Mouse (Mus musculus) liver, postnatal 0 days (tissue): Measurements from ENCODE around the gene D430041D05Rik. TPM values are rescaled to one million over a fixed set of nuclear protein-coding genes. Genes with fewer than 3 reads are reported as not detected.

ENCODE experiments used
- ATAC-seq: fragments of 200-750 bp; cut with Nextera tagmentation; 2 replicates; pipeline ENCODE4 v1.8.0; 2017; ENCODE audit warnings: mild to moderate bottlenecking, moderate library complexity
- DNase-seq: peaks from one replicate; pipeline ENCODE4 v3.0.0-alpha.2; 2016
- H3K27ac ChIP-seq: fragments of 300-500 bp; sonication (generic); 2 replicates; pipeline ENCODE4 v1.5.1; 2014; ENCODE audit warnings: antibody characterized with exemption, moderate library complexity, mild to moderate bottlenecking, low read depth
- H3K27me3 ChIP-seq: fragments of 300-500 bp; sonication (generic); 2 replicates; pipeline ENCODE4 v1.6.1; 2014; ENCODE audit warnings: low read length, control low read depth, mixed read lengths; ENCODE audit not compliant: insufficient read depth
- H3K36me3 ChIP-seq: fragments of 300-500 bp; sonication (generic); replicated peaks from 2 replicates; pipeline ENCODE4 v1.6.1; 2014; ENCODE audit warnings: mild to moderate bottlenecking, control low read depth, low read length, moderate library complexity, mixed read lengths; ENCODE audit not compliant: insufficient read depth
- H3K4me1 ChIP-seq: fragments of 300-500 bp; sonication (generic); 2 replicates; pipeline ENCODE4 v1.6.1; 2014; ENCODE audit warnings: antibody characterized with exemption, mild to moderate bottlenecking, control low read depth; ENCODE audit not compliant: insufficient read depth
- H3K4me2 ChIP-seq: fragments of 300-500 bp; sonication (generic); 2 replicates; pipeline ENCODE4 v1.6.1; 2014; ENCODE audit warnings: low read depth, mild to moderate bottlenecking, low read length, moderate library complexity, mixed read lengths
- H3K4me3 ChIP-seq: fragments of 300-500 bp; sonication (generic); 2 replicates; pipeline ENCODE4 v1.5.1; 2014; ENCODE audit warnings: low read depth, low read length
- H3K9ac ChIP-seq: fragments of 300-500 bp; sonication (generic); replicated peaks from 2 replicates; pipeline ENCODE4 v1.6.1; 2014; ENCODE audit warnings: mild to moderate bottlenecking, moderate library complexity
- H3K9me3 ChIP-seq: fragments of 300-500 bp; sonication (generic); 2 replicates; pipeline ENCODE4 v1.6.1; 2016; ENCODE audit warnings: mild to moderate bottlenecking, control low read depth, low read length, mixed read lengths
- CTCF ChIP-seq: sonication (generic); IDR thresholded peaks from 2 replicates; pipeline ENCODE4 v1.5.1; 2016; ENCODE audit warnings: antibody characterized with exemption, low read depth
- EP300 ChIP-seq: IDR thresholded peaks from 2 replicates; pipeline ENCODE4 v1.6.1; 2016; ENCODE audit warnings: antibody characterized with exemption, low read depth, mild to moderate bottlenecking
- WGBS: fragments of 180-500 bp; shearing (Covaris S2); extraction: QIAGEN DNeasy Blood & Tissue Kit; methylation state at CpG from one replicate; pipeline ENCODE4 v1.1.7; 2014; ENCODE audit not compliant: insufficient replicate concordance; 5-methylcytosine and 5-hydroxymethylcytosine counted together
- polyA plus RNA-seq: library from polyadenylated mRNA; unstranded; fragments of >200 nt; fragmentation: Nextera tagmentation; extraction: Ambion mirVana; gene quantifications from 2 replicates; pipeline ENCODE4 v1.2.1, GENCODE M21; 2015

The D430041D05Rik gene
- polyA plus RNA-seq, 1 experiment from 2014 or later = 0.05 TPM

GRCm38 (mm10) chr2:104130969-104131368, 279.8 kb downstream of the D430041D05Rik start:
- H3K4me2 ChIP-seq = no peak overlapping the region
- H3K4me3 ChIP-seq = no peak overlapping the region
- peak overlapping the region; percentile 76; the same call in 1 of the 2 replicates for H3K27ac ChIP-seq
- WGBS = 54% methylated on average over 3 of the region's 3 CpGs
- H3K36me3 ChIP-seq = no peaks in the 10 kb centered on the region
- ATAC-seq (no peak), DNase-seq (peak; percentile 87)
- H3K4me1 ChIP-seq = peaks cover 17% of the 10 kb centered on the region
- H3K9ac ChIP-seq = no peak overlapping the region
- no peaks in the 10 kb centered on the region for H3K9me3 ChIP-seq
- H3K27me3 ChIP-seq = peaks cover 6% of the 10 kb centered on the region; the same call in 1 of the 2 replicates
- TF ChIP-seq EP300 (no peak), CTCF (peak; percentile 90)

GRCm38 (mm10) chr2:104130165-104130564, 280.6 kb downstream of the D430041D05Rik start:
- H3K9ac ChIP-seq = no peak overlapping the region
- peak overlapping the region; percentile 54 for H3K4me2 ChIP-seq
- H3K9me3 ChIP-seq = no peaks in the 10 kb centered on the region
- DNase-seq (peak; percentile 81), ATAC-seq (peak; percentile 95)
- H3K27me3 ChIP-seq = peaks cover 6% of the 10 kb centered on the region; the same call in 1 of the 2 replicates
- WGBS = 55% methylated on average over 6 of the region's 6 CpGs
- no peaks in the 10 kb centered on the region for H3K36me3 ChIP-seq
- H3K27ac ChIP-seq = peak overlapping the region; percentile 76
- H3K4me1 ChIP-seq = peaks cover 17% of the 10 kb centered on the region
- H3K4me3 ChIP-seq = no peak overlapping the region
- TF ChIP-seq EP300 = peak; percentile 97
- no peak for TF ChIP-seq CTCF

- ATAC-seq = peak; percentile 60
- peaks cover 6% of the 10 kb centered on the region; the same call in 1 of the 2 replicates for H3K27me3 ChIP-seq
- H3K9ac ChIP-seq = no peak overlapping the region; the same call in 1 of the 2 replicates
- H3K4me1 ChIP-seq = peaks cover 17% of the 10 kb centered on the region
- H3K4me2 ChIP-seq = peak overlapping the region; percentile 38; the same call in 1 of the 2 replicates
- no peak overlapping the region for H3K4me3 ChIP-seq
- WGBS = 73% methylated on average over 13 of the region's 13 CpGs
- peak; percentile 62 for DNase-seq
- no peaks in the 10 kb centered on the region for H3K9me3 ChIP-seq
- TF ChIP-seq CTCF = no peak
- TF ChIP-seq EP300 = peak; percentile 50; the same call in 1 of the 2 replicates
- peak overlapping the region; percentile 76 for H3K27ac ChIP-seq
- no peaks in the 10 kb centered on the region for H3K36me3 ChIP-seq
Observed at GRCm38 (mm10) chr2:104128803-104129531, 281.8 kb downstream of the D430041D05Rik start.

DNA sequence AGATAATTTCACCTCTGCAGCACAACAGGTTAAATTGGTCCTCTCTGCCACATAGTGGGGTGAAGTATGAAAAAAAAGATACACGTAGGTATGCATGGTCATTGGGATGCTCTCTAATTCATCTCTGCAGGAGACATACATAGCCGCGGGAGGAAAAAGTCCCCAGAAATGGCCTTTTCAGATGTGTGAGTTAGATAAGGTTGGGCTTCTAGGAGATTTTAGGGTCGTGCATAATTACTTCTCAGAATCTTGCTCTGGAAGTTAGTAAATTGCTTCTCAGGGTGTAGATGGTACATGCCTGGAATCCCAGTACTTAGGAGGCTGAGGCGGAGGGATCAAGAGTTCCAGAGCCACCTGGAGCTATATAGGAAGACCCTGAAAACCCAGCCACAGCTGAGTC, 286.7 kb downstream of the D430041D05Rik start:
- no peak overlapping the region for H3K9ac ChIP-seq
- peak overlapping the region; percentile 99 for H3K4me2 ChIP-seq
- H3K4me3 ChIP-seq = no peak overlapping the region
- WGBS = 56% methylated on average over 5 of the region's 5 CpGs
- no peak overlapping the region for H3K27ac ChIP-seq
- TF ChIP-seq EP300 (no peak), CTCF (no peak)
- H3K9me3 ChIP-seq = no peaks in the 10 kb centered on the region
- no peaks in the 10 kb centered on the region for H3K36me3 ChIP-seq
- ATAC-seq (no peak), DNase-seq (no peak)
- peaks cover 28% of the 10 kb centered on the region for H3K4me1 ChIP-seq
- H3K27me3 ChIP-seq = peaks cover 6% of the 10 kb centered on the region; the same call in 1 of the 2 replicates

DNA sequence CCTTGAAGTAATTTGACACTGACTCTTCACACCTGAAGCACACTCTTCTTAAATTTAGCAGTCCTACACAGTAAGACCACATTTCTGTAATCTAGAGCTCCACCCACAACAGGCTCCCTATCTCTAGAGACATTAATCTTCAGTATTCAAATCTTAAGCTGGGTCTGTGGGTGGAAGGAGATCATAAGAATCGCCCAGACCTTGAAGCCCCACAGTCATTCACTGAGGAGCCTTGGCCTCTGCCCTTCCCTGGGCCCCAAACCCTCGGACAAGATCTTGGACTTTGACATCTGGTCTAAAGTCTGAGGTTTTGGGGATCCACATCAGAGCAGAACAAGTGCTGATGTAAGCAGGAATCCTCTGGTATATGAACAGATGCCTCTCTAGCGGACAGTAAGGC, 287.3 kb downstream of the D430041D05Rik start:
- ATAC-seq = no peak
- Histone ChIP-seq H3K4me1 (peaks cover 26% of the 10 kb centered on the region), H3K4me3 (peak overlapping the region; percentile 93), H3K9me3 (no peaks in the 10 kb centered on the region), H3K4me2 (peak overlapping the region; percentile 99), H3K27ac (peak overlapping the region; percentile 97), H3K36me3 (no peaks in the 10 kb centered on the region), H3K9ac (peak overlapping the region; percentile 98), H3K27me3 (peaks cover 6% of the 10 kb centered on the region; the same call in 1 of the 2 replicates)
- peak; percentile 30 for DNase-seq
- 0 out of 2 replicates have a peak, but pooled peaks have one; percentile 68 for TF ChIP-seq EP300
- TF ChIP-seq CTCF = no peak
- 34% methylated on average over 3 of the region's 3 CpGs for WGBS

GRCm38 (mm10) chr2:104122505-104123378, 288.1 kb downstream of the D430041D05Rik start, which contains the start of gene A930018P22Rik:
Gene A930018P22Rik, plus strand, starts transcription at chr2:104122769.
- TF ChIP-seq CTCF (no peak), EP300 (no peak)
- H3K36me3 ChIP-seq = peaks cover 4% of the 10 kb centered on the region; the same call in 1 of the 2 replicates
- no peaks in the 10 kb centered on the region for H3K9me3 ChIP-seq
- DNase-seq = peak; percentile 98
- H3K9ac ChIP-seq = peak within 1 kb of the TSS; percentile 98
- peak within 1 kb of the TSS; percentile 97 for H3K27ac ChIP-seq
- H3K4me1 ChIP-seq = peaks cover 25% of the 10 kb centered on the region
- 0 out of 2 replicates have a peak, but pooled peaks cover 3% of the 10 kb centered on the region for H3K27me3 ChIP-seq
- peak within 1 kb of the TSS; percentile 93 for H3K4me3 ChIP-seq
- under 1% methylated on average over 62 of the region's 74 CpGs for WGBS
- peak; percentile 90 for ATAC-seq
- H3K4me2 ChIP-seq = peak within 1 kb of the TSS; percentile 99
